Mouse (Mus musculus) adrenal gland, postnatal 36 days (tissue): ENCODE measurements at regions not wholly inside any gene's neighbourhood (a gene's known extent, or its start where the extent isn't known, plus 50 kb on each side); places are given as distances from the start of the nearest gene placed in this dataset.

Source experiments
- DNase-seq, 2 experiments: peaks; one replicate each; pipeline ENCODE4 v3.0.0; 2021; ENCODE audit warnings: mixed read lengths in 1 of 2

DNA sequence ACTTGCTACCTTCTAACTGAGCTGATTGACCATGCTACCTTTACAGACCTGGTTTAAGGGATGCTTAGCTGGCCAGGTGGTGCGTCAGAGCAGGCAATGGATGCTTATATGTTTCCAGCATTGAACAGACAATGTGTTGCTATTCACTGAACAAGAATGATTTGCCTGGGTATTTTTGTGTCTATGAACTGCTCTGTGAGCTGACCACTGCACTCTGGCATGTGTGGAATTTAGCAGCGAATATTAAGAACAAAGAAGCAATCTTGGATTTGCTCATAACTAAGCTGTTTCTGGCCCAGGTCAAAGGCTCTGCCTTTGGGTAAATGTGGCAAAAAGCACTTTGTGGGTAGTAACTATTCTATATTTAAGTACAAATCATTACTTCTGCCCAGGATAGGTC lies 58.3 kb upstream of the Ccdc39 start:
- no peak for DNase-seq

DNA sequence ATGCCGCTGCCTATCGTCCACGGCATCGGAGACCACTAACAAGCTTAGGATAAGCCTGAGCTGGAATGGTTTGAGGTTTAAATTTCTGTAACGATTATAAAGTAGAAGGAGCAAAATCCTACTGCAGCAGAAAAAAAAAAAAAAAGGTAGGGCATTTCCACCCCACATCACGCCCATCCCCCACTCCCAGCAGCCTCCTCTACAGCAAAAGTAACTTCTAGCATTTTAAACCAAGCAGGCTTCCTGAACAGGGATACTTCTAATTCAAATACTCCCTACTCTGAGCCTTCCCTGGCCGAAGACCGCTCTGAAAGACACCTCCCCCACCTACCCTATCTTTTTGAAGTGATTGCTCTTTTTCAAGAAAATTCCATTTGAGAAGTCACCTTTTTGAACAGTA lies 59.2 kb upstream of the Ccdc39 start:
- no peak for DNase-seq

DNA sequence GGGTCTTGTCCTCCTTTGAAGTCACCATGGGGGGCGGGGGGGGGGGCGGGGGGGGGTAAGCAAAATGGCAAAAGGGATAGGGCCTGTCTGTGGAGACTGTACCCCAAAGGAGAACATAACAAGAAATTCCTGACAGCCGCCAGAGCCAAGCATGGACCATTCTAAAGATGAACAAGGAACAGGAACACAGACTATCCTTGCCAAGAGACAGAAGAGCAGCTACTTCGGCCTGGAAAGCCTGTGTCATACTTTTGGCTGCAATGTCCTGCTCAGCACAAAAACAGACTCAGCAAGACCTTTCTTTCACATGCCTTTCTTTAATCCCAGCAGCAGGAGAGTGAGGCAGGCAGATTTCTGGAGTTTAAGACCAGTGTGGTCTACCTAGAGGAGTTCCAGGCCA lies 59.7 kb upstream of the Ccdc39 start:
- no peak for DNase-seq

DNA sequence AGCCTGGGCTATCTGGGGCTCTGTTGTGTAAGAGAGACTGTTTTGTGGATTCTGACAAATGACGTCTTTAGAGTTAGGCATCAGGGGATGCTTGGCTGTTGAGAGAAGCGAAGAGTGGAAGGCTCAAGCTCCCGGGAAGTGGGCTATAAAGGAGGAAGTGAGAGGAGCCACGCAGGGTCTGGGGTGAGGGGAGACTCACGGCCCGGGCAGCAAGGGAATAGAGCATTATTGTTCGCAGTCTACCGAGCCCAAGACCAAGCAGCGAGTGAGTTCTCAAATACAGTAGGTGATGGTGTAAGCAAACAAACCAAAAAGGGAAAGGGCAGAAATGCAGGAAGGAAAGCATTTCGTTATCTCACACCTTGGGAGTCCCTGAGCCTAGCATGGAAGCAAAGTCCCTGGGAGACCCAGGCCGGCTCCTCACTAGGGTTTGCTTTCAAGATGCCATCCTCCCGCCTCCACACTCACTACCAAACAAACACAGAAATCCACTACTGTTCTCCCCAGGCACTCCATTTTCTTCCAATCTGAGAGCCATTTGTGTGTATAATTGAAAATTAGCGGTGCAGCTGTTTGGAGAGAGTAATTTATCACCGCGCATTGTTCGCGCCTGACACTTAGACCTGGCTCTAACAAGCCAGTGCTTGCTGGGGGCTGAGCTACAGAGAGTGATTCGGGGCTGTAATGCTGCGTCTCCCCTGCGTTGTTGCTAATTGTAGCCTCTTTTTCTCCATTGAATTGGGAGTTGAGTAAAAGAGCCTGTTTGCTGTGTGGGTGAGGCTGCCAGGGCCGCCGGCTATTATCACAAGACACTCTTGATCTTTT lies 61.0 kb upstream of the Ccdc39 start:
- no peak for DNase-seq

DNA sequence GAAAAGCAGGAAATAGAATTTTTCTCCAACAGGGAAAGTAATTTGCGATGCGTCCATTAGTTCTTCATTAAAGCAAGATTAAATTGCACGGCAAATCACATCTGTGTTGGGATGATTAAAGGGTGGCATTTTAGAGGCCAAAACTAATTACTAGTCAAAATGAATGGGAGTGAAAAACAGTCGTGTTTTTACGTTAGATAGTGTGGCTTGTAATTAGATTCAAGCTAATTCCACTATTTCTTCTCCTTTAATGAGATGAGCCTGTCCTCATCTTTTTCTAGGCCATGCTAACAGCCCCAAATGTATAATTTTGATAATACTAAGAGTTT lies 61.5 kb upstream of the Ccdc39 start:
- DNase-seq: no peak

DNA sequence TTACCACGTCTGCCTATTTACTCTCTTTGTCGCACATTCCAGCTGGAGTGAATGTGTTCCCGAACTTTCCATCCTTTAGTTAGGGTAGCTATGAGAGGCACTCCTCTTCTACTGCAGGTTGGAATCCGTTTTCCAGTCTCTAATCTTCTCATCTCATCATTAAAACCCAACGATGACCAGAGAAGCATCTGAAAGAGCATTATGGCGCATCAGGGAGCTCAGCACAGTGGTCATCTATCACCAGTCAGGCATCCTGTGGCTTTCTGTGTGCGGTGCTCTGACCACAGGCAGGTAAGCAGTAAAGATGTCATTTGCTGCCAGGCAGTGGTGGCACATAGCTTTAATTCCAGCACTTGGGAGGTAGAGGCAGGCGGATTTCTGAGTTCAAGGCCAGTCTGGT lies 63.0 kb upstream of the Ccdc39 start:
- DNase-seq: no peak

DNA sequence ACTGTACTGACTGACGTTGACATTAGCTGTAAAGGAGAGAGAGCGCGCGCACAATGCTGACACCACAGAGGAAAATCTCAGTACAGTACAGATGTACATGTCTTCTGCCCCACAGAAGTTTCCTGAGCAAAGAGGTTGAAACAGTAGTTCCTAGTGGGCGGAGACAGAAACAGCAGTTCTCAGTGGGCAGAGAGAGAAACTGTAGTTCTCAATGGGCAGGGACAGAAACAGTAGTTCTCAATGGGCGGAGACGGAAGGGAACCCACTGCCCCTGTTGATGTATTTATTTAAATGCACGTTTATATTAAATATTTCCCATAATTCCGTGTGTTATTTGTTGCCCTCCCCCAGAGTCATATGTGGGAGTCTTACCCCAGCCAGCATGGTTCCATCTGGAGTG lies 67.4 kb upstream of the Ccdc39 start:
- no peak for DNase-seq

DNA sequence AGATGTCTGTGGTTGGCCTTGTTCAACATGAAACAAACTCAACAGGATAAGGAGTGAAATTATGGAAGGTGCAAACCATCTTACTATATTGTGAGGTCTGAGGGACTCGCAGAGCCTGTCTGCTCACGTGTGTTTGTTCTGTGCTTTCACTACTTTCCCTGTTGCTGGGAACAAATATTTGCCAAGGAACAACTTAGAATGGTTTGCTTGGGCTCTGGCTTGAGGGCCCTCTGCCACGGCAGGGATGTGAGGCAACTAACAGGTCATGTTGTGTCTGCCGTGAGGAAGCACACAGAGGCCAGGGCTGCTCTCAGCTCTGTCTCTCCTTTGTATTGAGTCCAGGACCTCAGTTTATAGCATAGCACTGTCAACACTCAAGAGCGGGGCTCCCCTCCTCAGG lies 69.4 kb upstream of the Ccdc39 start:
- no peak for DNase-seq

DNA sequence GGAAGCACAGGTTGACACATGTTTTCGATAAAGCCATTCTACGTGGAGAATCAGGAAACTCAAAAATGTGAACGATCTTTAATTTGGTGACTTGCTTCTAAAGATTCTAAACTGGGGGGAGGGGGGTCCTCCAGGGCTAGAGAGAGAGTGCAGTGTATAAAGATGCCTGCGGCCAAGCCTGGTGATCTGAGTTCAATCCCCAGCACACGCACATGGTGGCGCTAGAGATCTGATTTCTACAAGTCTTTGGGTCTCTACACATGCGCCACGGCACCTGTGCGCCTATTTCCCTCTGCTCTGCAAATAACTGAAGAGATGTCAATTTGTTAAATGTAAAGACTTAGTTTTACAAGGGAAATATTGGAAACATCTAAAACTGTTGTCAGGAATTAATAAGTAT lies 70.3 kb upstream of the Ccdc39 start:
- no peak for DNase-seq

DNA sequence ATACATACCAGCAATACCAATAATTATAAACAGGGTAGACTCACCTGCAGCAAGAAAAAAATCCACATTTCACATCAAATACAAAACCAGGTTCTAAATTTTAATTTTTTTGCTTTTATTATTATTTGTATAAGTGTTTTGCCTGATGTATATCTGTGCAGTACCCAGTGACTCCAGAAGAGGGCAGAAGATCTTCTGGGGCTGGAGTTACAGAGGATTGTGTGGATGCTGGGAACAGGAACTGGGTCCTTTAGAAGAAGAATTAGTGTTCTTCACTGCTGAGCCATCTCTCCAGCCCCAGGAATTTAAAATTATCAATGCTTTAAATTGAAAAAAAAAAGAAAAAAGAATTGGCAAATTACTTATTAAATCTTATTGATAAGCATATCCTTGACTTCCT lies 71.7 kb upstream of the Ccdc39 start:
- no peak for DNase-seq

DNA sequence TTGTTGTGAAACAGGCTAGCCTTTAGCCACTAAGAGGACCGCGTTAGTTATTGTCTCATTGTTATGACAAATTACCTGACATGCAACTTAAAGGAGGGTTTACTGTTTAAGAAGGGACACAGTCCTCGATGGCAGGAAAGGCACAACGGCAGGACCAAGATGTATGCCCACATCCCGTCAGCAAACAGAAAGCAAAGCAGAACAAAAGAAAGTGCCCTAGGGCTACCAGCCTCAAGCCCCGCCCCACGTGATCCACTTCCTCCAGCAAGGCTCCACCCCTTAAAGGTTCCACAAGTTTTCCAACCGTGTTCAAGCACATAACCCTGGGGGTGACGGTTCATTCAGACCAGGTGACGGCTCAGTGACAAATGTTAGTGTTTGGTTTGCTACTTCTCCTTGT lies 72.2 kb upstream of the Ccdc39 start:
- no peak for DNase-seq

DNA sequence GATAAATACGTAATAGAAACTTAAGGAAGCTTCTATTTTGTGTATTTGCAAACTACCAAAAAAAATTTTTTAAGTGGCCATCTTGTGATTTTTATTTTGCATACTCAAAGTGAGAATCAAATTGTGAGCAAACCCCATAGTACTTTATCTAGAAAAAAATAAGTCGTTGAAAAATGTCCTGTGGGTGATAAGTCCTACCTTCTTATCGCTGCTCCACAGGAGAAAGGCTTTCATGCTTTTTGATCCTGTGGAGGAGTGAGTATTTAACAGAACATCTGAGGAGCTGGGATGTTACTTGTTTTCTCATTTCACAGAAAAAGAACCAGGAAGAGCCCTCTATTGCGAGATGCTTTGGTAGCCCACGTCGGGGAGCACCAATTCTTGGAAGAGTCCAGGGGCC lies 72.7 kb upstream of the Ccdc39 start:
- DNase-seq: no peak

DNA sequence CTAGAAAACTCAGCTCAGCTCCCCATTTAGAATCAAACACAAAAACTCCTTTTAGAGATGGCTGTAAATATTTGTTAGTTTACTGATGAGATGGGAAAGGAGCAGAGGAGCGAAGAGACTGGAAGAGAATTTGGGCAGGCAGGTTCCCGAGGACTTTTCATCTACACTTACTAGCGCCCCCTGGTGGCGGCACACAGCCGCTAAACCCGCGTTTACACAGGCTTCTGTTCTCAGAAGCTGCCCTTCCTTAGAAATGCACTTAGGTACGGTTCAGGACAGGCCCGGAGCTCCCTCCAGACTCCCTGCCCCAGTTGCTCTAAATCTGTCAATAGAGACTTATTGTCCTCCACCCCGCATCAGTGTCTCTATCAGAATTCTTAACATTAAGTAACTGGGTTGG lies 74.7 kb upstream of the Ccdc39 start:
- DNase-seq: peak; percentile 80 to 89

DNA sequence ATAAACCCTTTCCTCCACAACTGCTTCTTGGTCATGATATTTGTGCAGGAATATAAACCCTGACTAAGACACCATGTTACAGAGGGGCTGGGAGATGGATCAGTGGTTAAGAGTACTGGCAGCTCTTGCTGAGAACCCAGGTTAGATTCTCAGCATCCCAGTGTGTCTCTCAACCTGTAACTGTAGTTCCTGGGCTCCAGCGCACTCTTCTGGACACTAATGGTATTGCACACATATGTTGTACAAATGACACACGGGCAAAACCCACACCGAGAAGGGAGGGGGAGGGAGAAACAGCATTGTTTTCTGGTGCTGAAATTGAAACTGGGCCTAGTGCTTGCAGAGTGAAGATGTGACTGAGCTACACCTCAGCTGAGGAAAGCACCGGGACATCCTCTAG lies 81.0 kb upstream of the Ccdc39 start:
- DNase-seq: no peak

DNA sequence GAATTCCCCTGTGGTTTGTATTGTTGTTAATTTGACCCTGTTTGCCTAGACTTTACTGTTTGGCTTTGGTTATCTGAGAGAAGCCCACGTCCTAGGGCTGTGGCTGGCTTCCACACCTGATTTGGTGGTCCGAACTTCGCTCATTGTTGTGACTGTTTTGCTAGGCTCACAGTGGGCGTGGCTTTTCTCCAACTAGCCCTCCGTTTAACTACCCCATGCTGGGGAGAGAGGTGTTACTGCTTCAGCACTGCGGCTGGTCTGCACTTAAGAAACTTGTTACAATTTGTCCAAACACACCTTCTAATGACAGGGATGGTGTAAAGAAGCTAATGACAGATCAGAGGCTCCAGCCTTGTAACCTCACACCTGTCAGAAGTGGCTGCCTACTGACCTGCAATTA lies 64.7 kb upstream of the Fxr1 start:
- DNase-seq: no peak

DNA sequence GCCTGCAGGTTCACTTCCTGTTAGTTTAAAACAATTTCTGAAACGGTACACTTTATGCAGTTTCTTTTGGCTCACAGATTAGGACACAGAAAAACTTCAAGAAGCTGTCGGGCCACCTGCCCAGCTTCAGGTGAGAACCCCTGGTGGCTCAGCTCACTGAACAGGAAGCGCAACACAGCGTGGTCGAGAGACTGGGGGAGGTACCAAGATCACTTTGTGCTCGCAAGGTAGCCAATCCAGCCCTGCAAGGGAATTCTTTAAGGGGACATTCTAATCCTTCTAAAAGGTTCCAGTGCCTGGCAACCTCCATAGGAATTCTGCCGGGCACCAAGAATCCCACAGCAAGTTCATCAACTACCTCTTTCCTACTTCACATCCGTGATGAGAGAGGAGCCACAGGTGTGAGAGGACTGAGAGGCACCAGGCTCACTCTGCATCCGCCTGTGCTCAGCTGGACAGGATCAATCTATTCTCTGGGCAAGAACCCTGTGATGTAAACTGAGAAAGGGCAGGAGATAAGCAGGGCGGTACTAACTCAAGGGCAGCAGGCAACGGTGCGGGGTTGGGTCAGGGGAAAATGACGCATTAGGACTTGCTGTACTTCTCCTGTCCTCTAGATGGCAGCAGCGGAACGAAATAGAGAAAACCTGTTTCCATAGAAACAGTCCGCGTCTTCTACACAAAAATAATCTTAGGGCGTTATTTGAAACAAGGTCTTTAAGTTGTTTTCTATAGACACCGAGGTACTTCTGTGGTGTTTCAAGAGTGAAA lies 63.7 kb upstream of the Fxr1 start:
- peak; percentile 78 to 82 for DNase-seq

DNA sequence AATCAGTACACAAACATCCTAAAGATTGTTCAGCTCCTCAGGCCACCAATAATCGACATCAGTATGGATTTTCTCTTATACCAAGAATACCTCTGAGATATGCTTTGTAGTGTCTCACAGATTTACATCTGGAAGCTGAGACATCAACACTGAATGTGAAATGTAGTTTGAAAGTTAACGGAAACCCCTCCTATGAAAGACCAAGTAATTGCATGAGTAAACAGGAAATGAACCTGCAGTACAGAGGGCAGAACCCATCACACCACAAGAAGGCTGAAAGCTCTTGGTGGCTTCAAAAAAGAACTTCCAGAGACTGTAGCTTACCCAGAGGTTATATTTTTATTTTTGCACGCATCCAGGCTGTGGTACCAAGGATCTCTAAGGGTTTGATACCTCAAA lies 63.1 kb upstream of the Fxr1 start:
- no peak for DNase-seq

DNA sequence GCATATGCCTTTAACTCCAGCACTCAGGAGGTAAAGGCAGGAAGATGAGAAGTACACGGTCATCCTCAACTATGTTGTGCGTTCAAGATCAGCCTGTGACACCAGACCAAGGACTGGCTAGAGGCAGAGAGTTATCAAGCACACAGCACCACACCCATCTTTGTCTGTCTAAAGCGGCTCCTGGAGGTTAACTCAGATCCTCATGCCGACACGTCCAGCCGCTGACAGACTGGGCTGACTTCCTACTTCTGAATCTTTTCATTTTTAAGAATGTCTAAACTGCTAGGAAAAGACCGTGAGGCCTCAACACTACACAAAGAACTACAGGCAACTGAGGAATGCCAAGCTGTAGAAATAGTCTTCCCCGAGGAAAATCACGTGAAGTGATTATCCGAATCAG lies 62.1 kb upstream of the Fxr1 start:
- DNase-seq: no peak

DNA sequence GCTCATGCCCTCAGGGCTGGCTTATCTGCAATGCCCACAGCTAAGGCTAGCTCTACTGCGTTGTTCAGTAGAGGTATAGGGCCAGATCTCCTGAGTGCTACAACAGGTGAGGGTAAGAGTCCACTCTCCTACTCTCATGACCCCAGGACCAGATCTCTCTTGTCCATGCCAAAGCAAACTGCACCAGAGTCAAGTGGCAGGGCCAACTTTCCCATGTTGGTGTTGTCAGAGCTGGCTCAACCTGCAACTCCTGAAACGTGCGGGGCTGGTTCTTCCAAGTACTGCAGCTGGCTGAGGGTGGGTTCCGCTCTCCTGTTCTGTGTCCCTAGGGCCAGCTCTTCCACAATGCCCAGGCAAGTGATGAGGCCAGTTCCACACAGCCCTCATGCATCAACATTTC lies 61.5 kb upstream of the Fxr1 start:
- no peak for DNase-seq

DNA sequence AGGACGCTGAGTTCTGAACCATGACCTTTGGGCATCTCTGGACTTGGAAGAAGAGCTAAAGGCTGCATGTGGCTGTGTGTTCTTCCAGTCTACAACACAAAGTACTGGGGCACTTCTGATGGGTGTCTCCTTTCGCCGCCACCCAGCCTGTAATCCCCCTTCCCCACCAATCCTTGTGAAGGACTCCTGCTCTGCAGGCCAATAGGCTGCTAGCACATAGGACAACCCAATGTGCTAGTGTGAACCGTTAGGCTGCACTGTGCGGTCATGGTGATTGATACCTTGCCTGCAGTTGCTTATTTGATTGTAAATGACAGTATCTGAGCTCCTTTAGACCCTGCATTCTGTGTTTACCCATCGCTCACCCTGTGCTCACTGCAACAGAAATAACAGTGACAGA lies 59.5 kb upstream of the Fxr1 start:
- DNase-seq: no peak

DNA sequence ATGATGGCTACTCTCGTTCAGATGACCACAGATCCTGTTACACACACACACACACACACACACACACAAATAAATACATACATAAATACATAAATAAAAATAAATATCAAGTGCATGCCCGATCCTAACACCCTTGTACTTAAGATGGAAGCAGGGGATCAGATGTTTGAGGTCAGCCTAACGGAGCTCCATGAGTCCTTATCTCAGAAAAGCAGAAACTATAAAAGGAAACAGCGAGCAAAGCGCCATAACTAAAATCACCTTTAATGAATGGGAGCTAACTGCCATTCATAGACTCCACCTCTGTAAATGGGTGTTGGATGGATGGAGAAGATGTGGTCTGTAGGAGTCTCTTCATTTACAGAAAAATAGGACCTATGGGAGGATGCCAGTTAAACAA lies 56.8 kb upstream of the Fxr1 start:
- no peak for DNase-seq

DNA sequence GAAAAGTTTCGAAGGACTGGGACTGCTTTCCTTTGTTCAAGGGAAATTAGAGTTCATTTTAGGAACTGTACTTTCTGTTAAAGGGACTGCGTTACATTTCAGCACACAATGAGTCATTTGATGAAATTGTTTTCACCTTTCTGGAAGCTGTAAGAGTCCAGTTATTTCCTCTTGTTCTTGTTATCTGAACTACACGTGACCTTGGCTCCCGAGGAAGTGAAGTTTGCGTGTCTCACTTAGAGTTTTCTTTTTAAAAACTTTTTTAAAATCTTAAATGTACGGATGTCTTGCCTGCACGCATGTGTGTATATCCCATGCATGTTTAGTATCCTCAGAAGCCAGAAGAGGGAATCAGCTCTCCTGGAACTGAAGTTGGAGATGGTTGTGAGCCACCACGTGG lies 52.6 kb upstream of the Fxr1 start:
- DNase-seq: no peak
